Mouse (Mus musculus): ENCODE results near the gene Fam45a. TPM values are rescaled to one million over a fixed set of nuclear protein-coding genes. Genes with fewer than 3 reads are reported as not detected.

Gene Fam45a
- 39.5 and 40.4 TPM in 2 replicates for polyA plus RNA-seq (2015; fragmentation: Nextera tagmentation; extraction: Ambion mirVana)

DNA sequence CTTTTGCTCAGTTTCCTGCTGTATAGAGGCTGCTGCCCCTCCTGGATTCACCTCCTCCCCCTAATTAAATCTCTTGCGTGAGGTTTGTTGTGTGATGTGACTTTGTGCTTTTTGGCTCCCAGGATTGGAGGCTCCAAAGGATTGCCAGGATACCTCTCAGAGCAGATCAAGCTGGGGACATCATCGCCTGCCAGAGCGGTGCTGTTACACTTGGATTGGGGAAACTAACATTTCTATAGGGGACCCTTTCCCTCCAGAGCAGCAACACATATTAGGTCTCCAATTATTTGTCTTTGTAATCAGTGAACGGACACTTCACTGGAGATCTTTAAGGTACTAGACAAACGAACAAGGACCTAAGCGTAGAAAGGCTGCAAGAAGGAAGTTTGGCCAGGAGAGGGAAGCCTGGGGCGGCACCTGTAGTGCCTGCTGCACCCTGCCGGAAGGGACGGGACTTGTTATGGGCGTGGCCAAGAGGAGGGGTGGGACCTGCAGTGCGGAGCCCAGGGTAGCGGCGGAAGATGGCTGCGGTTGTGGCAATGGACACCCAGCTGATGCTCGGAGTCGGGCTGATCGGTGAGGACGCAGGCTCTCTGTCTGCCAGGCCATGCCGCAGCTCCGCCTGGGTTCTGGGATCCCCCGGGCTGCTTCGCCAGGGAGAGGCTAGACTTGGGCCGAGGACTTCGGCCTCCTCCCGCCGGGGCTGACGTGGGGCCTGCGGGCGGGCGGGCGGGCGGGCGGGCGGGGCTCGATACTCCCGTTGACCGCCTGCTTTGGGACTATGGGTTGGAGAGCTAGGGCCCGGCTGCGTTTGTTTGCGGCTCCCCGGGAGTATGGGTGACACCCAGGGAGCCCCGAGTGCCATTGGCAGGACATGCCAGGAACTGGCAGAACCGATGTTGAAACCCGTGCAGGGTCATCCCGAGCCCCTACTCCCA is at the start of gene Fam45a:
TSS of gene Fam45a (plus strand) at position 488 of the 938 bp plus-strand sequence.
- 2% methylated on average over 45 of the region's 45 CpGs for WGBS
- peak within 1 kb of the TSS; percentile 79 for H3K9ac ChIP-seq (replicated peaks)
- peak within 1 kb of the TSS; percentile 56 for H3K27ac ChIP-seq

DNA sequence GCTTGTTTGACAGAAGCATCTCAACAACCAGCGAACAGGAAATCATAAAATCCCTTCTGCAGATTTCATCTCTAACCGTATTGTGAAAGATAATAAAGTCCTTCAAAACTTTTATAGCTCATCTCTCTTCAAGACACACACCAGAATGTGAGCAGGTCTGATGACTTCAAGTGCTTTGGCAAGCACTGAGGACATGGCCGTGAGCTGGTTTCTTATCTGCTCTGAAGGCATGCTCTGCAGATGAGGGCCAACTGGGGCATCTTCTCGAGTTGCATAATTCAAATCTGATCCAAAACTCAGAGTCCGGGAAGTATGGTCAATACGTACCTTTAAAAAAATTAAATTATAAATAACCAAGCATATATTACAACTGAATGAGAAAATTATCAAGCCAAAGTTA is 38.0 kb upstream of the Fam45a start:
- Histone ChIP-seq H3K9me3 (no peaks in the 10 kb centered on the region), H3K4me1 (replicated peaks) (no peaks in the 10 kb centered on the region), H3K4me2 (replicated peaks) (no peak overlapping the region), H3K9ac (replicated peaks) (no peak overlapping the region), H3K4me3 (replicated peaks) (no peak overlapping the region), H3K27me3 (no peaks in the 10 kb centered on the region), H3K36me3 (peaks cover 75% of the 10 kb centered on the region), H3K27ac (no peak overlapping the region)
- ATAC-seq: no peak
- 96% methylated on average over 6 of the region's 6 CpGs for WGBS

More for the DNA sequence above, at the start of gene Fam45a:
- Histone ChIP-seq H3K4me2 (replicated peaks) (peak within 1 kb of the TSS; percentile 65), H3K27me3 (no peaks in the 10 kb centered on the region), H3K4me3 (replicated peaks) (peak within 1 kb of the TSS; percentile 70), H3K4me1 (replicated peaks) (peaks cover 12% of the 10 kb centered on the region), H3K9me3 (no peaks in the 10 kb centered on the region), H3K36me3 (peaks cover 13% of the 10 kb centered on the region)
- ATAC-seq: peak; percentile 100

DNA sequence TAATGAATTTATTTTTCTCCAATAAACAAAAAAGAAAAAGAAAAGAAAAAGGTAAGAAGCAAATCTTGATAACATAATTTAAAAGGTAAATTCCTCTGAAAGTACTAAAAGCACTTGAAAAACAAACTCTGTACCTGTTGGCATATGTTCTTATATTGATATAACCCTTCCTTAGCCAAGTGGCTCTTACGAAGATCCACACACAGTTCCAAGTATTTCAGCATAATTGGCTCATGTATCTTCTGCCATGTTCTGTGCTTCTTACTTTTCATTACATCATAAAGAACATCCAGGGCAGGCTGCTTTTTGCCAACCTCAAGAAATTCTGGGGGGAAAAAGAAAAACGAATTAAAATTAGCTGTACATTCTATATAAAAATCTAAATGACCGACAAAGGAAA is 29.4 kb upstream of the Fam45a start:
- Histone ChIP-seq H3K4me2 (replicated peaks) (no peak overlapping the region), H3K4me3 (replicated peaks) (no peak overlapping the region), H3K27ac (no peak overlapping the region), H3K9me3 (no peaks in the 10 kb centered on the region), H3K27me3 (no peaks in the 10 kb centered on the region), H3K4me1 (replicated peaks) (peaks cover 25% of the 10 kb centered on the region), H3K36me3 (peaks cover 25% of the 10 kb centered on the region), H3K9ac (replicated peaks) (no peak overlapping the region)
- WGBS: 96% methylated on average over 3 of the region's 3 CpGs
- ATAC-seq: no peak

DNA sequence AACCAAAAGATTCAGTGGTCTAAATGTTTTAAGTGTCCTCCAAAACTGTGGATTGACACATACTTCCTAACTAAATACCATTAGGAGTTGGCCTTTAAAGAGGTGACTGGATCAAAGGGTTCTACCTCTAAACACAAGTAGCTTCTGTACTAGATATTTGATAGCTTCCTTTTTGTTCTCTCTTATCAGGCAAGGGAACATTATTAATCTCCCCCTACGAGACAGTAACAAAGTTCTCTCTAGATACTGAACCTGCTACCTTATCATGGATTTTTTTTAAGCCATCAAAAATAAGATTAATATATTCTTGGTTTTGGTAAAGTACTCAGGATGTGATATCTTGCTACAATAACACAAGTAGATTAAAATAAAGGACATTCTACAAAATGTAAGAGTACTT is 26.7 kb upstream of the Fam45a start:
- no peak for ATAC-seq

DNA sequence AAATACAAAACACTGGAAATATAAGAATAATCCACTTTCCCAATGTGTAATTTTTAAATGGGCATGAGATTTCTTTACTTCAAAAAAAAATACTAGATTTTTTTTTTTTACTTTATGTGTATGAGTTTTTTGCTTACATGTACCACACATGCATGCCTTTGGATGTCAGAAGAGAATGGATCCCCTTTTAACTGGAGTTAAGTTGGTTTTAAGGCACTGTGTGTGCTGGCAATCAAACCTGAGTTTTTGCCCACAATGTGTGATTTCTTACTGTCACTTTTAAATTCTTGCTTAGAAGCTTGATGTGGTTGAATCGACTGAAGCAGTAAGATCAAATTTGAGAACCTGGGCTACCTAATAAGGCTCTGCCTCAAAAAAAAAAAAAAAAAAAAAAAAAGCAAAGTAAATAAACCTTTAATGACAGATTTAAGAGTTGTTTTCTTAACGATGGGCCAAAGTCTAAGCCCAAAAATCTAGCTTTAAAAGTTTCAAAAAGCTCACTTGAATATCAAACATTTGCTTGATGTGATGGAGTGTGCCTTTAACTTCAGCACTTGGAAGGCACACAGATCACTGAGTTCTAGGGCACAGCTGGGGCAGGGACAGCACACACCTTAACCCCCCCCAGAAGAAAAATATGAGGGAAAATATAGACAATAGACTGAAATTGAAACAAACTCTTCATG is 23.8 kb upstream of the Fam45a start:
- 0 out of 2 replicates have a peak overlapping the region, but pooled peaks have one; percentile 9 for H3K4me3 ChIP-seq (replicated peaks)
- WGBS: 71% methylated on average over 2 of the region's 2 CpGs
- no peak overlapping the region for H3K27ac ChIP-seq
- H3K9me3 ChIP-seq: no peaks in the 10 kb centered on the region
- H3K4me1 ChIP-seq (replicated peaks): peaks cover 50% of the 10 kb centered on the region
- H3K36me3 ChIP-seq: no peaks in the 10 kb centered on the region
- no peaks in the 10 kb centered on the region for H3K27me3 ChIP-seq
- H3K9ac ChIP-seq (replicated peaks): no peak overlapping the region
- peak overlapping the region; percentile 29; the same call in 1 of the 2 replicates for H3K4me2 ChIP-seq (replicated peaks)
- ATAC-seq: no peak

More for the DNA sequence above, 26.7 kb upstream of the Fam45a start:
- Histone ChIP-seq H3K27ac (no peak overlapping the region), H3K9ac (replicated peaks) (no peak overlapping the region), H3K9me3 (no peaks in the 10 kb centered on the region), H3K4me2 (replicated peaks) (no peak overlapping the region), H3K27me3 (no peaks in the 10 kb centered on the region), H3K4me1 (replicated peaks) (peaks cover 46% of the 10 kb centered on the region), H3K4me3 (replicated peaks) (no peak overlapping the region), H3K36me3 (peaks cover 11% of the 10 kb centered on the region)
- WGBS: 65% methylated on average over 1 of the region's 1 CpGs

DNA sequence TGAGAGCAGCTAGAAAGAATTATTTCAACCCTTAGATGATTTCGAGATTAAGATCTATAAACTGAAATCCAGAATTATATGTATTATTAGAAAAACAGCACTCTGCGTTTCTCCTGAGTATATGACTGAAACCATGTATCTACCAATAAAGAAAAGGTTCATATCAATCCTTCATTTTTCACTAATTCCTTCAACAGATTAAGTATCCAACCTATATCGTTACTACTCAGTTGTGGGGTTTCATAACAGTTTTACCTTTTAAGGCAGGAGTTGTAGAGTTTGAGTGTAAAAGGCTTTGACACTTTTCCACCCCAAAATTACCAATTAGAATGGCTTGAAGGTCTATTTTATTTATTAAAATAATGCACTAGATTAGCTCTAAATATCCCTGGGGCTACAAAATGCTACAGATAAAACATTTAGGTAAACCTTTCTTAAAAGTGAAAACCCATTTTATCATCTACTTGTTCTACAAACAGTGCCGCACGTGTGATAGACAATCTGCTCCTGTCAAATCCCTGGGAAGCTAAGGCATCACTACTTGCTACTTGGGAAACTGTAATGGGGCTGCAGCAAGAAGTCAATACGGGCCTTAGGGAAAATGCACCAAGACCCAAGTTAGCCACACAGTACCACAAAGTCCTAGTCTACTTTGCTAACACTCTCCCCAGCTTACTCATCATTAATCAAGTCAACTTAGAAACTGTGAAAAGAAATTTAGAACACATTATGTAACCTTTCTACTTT is 23.0 kb upstream of the Fam45a start:
- Histone ChIP-seq H3K9ac (replicated peaks) (peak overlapping the region; percentile 63), H3K4me3 (replicated peaks) (peak overlapping the region; percentile 97), H3K4me1 (replicated peaks) (peaks cover 47% of the 10 kb centered on the region), H3K27me3 (no peaks in the 10 kb centered on the region), H3K36me3 (no peaks in the 10 kb centered on the region), H3K27ac (no peak overlapping the region), H3K9me3 (no peaks in the 10 kb centered on the region), H3K4me2 (replicated peaks) (peak overlapping the region; percentile 58)
- ATAC-seq: no peak
- WGBS: 49% methylated on average over 6 of the region's 6 CpGs

DNA sequence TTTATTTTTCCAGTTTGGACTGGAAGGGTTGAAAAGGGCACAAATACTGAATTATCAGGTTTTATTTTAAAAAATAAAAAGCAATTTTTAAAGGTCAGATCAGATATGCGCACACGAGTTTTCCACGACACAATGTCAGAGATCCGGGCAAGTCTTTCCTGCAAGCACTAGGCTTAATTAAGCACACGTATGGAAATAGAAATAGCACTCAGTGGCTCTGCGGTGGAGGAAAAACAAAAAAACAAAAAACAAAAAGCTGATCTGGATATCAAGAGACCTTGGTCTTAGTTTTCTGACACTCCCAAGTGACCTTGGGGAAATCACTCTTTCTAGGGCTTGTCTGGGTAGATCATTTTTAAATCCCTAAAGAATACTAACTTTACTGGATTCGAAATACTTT is 21.9 kb upstream of the Fam45a start:
- H3K4me1 ChIP-seq (replicated peaks): peaks cover 40% of the 10 kb centered on the region
- WGBS: under 1% methylated on average over 7 of the region's 7 CpGs
- no peak for ATAC-seq

DNA sequence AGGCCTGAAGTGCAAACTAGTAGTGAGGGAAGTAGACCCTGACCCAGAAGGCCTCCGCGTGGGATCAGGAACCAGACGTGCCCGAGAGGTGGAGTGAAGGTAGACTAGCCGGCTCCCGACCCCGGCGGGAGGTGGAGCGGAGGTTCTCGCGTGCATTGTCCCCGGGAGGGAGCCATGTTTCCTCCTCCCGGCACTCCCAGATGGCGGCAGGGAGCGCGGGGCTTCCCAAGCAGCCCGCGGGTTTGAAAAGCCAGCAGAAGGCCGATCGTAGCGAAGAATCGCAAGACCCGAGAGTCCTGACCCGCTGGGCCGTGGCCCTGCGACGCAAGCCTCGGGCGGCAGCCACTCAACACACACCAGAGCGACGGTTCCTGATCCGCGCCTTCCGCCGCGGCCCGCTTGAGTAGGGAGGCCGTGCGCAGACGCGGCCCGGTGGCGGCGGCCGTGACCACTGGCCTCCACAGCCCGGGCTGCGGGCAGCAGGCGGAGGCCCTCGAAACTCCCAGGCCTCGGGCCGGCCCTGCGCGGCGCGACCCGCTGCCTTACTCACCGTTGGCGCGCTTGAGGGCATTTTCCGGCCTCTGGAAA is 21.4 kb upstream of the Fam45a start:
- peak overlapping the region; percentile 97 for H3K4me3 ChIP-seq (replicated peaks)
- no peaks in the 10 kb centered on the region for H3K9me3 ChIP-seq
- H3K9ac ChIP-seq (replicated peaks): peak overlapping the region; percentile 100
- peak overlapping the region; percentile 89 for H3K4me2 ChIP-seq (replicated peaks)
- WGBS: 0% methylated on average over 56 of the region's 60 CpGs
- peak; percentile 83 for ATAC-seq
- H3K4me1 ChIP-seq (replicated peaks): peaks cover 38% of the 10 kb centered on the region
- H3K27me3 ChIP-seq: no peaks in the 10 kb centered on the region
- peak overlapping the region; percentile 97 for H3K27ac ChIP-seq
- H3K36me3 ChIP-seq: no peaks in the 10 kb centered on the region

More for the DNA sequence above, 21.9 kb upstream of the Fam45a start:
- Histone ChIP-seq H3K27ac (peak overlapping the region; percentile 97; the same call in 1 of the 2 replicates), H3K4me2 (replicated peaks) (peak overlapping the region; percentile 89), H3K9me3 (no peaks in the 10 kb centered on the region), H3K27me3 (no peaks in the 10 kb centered on the region), H3K36me3 (no peaks in the 10 kb centered on the region), H3K4me3 (replicated peaks) (peak overlapping the region; percentile 97), H3K9ac (replicated peaks) (peak overlapping the region; percentile 100)

DNA sequence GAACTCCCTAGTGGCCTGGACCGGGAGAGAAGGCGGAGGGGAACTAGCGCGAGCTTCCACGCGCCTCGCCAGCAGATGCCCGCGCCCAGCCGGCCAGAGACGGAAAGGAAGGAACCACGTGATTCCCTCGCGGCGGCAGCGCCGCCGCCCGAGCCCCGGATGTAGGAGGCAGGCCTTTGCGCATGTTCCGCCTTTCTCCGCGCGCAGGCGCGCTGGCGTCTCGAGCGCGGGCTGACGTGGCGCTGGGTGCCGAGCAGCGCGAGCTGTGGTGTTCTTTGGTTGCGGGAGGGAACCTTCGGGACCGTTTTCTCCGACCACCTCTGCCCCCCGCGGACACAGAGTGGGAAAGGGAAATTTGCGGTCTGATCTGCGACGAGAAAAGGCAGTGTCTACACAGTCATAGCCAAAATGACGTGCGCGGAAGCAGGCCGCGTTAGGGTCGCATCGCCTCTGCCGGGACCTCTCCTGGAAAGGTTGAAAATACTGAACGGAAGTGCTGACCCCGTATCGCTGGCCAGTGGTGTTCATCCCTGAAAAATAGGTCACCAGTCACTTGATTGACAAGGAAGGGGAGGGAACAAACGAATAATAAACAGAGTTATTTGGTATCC is 20.7 kb upstream of the Fam45a start, which contains the start of gene Eif3a:
TSS of gene Eif3a (minus strand) at position 108 of the 611 bp plus-strand sequence.
- peak within 1 kb of the TSS; percentile 97 for H3K4me3 ChIP-seq (replicated peaks)
- no peaks in the 10 kb centered on the region for H3K9me3 ChIP-seq
- H3K36me3 ChIP-seq: no peaks in the 10 kb centered on the region
- H3K4me1 ChIP-seq (replicated peaks): peaks cover 38% of the 10 kb centered on the region
- H3K4me2 ChIP-seq (replicated peaks): peak within 1 kb of the TSS; percentile 89
- H3K9ac ChIP-seq (replicated peaks): peak within 1 kb of the TSS; percentile 100
- ATAC-seq: peak; percentile 97
- peak within 1 kb of the TSS; percentile 97 for H3K27ac ChIP-seq
- no peaks in the 10 kb centered on the region for H3K27me3 ChIP-seq
- WGBS: under 1% methylated on average over 54 of the region's 57 CpGs

DNA sequence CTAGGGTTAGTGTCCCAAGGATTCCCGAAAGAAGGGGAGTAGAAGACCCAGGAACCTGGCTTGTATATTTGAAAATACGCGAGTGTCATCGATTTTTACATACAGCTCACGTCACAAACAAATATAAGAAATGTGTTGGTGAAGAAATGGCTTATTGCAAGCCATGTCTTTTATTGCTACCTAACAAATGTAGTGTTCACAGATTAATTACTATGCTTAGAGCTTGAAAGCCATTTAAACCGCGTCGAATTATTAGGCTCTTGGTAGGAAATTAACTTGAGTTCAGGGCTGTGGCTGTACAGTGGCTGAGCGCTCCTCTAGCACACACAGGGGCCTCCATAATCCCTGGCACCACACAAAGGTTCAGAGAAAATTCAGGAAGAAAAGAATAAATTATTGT is 20.2 kb upstream of the Fam45a start:
- peak; percentile 32; the same call in 1 of the 2 replicates for ATAC-seq
- WGBS: 16% methylated on average over 9 of the region's 9 CpGs
- H3K4me1 ChIP-seq (replicated peaks): peaks cover 33% of the 10 kb centered on the region

More for the DNA sequence above, 20.2 kb upstream of the Fam45a start:
- Histone ChIP-seq H3K9ac (replicated peaks) (peak overlapping the region; percentile 100), H3K27me3 (no peaks in the 10 kb centered on the region), H3K36me3 (no peaks in the 10 kb centered on the region), H3K4me3 (replicated peaks) (peak overlapping the region; percentile 97), H3K27ac (peak overlapping the region; percentile 97), H3K9me3 (no peaks in the 10 kb centered on the region), H3K4me2 (replicated peaks) (peak overlapping the region; percentile 89)
